Mouse (Mus musculus): Measurements from ENCODE around the gene Exoc6.

- TF ChIP-seq CTCF (IDR thresholded peaks at IDR 0.05 in 2 of 3, conservative IDR thresholded peaks at IDR 0.05 in 1 of 3; ENCODE audit: control insufficient read depth in 1 of 3, insufficient read depth in 1 of 3, low read depth in 2 of 3, low read length in 3 of 3, poor library complexity in 1 of 3, severe bottlenecking in 1 of 3) (no peak), MXI1 (IDR thresholded peaks at IDR 0.05; ENCODE audit: low read depth, low read length) (no peak), MYC (IDR thresholded peaks at IDR 0.05; ENCODE audit: low read depth, low read length) (no peak), JUND (IDR thresholded peaks at IDR 0.05; ENCODE audit: low read depth, low read length) (no peak), EP300 (IDR thresholded peaks at IDR 0.05; ENCODE audit: low read depth in 1 of 2, low read length in 2 of 2) (no peak), ZMIZ1 (IDR thresholded peaks at IDR 0.05; ENCODE audit: low read depth, low read length) (no peak), RCOR1 (IDR thresholded peaks at IDR 0.05; ENCODE audit: low read depth, low read length) (no peak)
Measured at GRCm38 (mm10) chr19:37545231-37545630, 5.0 kb upstream of the Exoc6 start.
